Mouse (Mus musculus) testis, adult 2 months (tissue): ENCODE measurements at regions not wholly inside any gene's neighbourhood (a gene's known extent, or its start where the extent isn't known, plus 50 kb on each side); places are given as distances from the start of the nearest gene placed in this dataset.

Experiments
- CTCF ChIP-seq: fragments of 200-500 bp; IDR thresholded peaks from 2 replicates; pipeline ENCODE4 v1.5.1; 2012; ENCODE audit warnings: low read depth, mild to moderate bottlenecking, inconsistent platforms, low read length, moderate library complexity; ENCODE audit not compliant: control insufficient read depth, insufficient read depth, insufficient replicate concordance
- POLR2A ChIP-seq: fragments of 200-500 bp; IDR thresholded peaks from 2 replicates; pipeline ENCODE4 v1.6.1; 2012; ENCODE audit warnings: low read depth, mild to moderate bottlenecking, inconsistent platforms, low read length, moderate library complexity; ENCODE audit not compliant: control insufficient read depth

DNA sequence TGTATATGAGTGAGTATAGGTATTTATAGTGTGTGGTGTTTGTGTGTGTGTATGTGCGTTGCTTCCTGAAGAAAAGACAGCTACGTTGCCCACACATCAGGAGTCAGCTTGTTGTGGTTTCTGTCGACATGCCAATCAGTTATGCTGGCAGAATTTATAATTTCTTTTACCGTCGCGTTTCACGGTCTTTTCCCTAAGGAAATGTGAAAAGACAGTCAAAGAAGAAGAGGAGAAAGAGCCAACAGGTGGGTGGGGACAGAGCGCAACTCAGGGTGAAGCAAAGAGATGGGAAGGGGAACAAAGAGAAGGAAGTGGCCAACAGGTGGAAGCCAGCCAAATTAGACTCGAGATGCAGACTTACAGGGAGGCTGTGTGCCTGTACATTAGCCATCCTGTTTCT, 204.2 kb downstream of the Rpap3 start:
- no peak for TF ChIP-seq CTCF
- TF ChIP-seq POLR2A = no peak
